Mouse (Mus musculus) urinary bladder, postnatal 36 days (tissue): Measurements from ENCODE around the gene Gm20683.
"Not testable (repeated sequence)": the region's sequence is repeated elsewhere in the genome, so short reads cannot be mapped to it uniquely, and the experiment has no call there.

ENCODE experiments used
- DNase-seq, 2 experiments: peaks; one replicate each; pipeline ENCODE4 v3.0.0; 2022; ENCODE audit warnings: low spot score in 2 of 2, mixed read lengths in 1 of 2

Gene Gm20683

GRCm38 (mm10) chr17:25874148-25874720 is 32.7 kb upstream of the Gm20683 start:
- DNase-seq: no peak

GRCm38 (mm10) chr17:25873405-25874147 is 32.0 kb upstream of the Gm20683 start:
- DNase-seq: no peak

GRCm38 (mm10) chr17:25872676-25873075 is 31.1 kb upstream of the Gm20683 start:
- DNase-seq: no peak

GRCm38 (mm10) chr17:25871566-25871965 is 30.0 kb upstream of the Gm20683 start:
- not testable (repeated sequence) for DNase-seq

GRCm38 (mm10) chr17:25869954-25870353 is 28.4 kb upstream of the Gm20683 start:
- DNase-seq: no peak

- DNase-seq: no peak
Observed at GRCm38 (mm10) chr17:25869498-25869897, 27.9 kb upstream of the Gm20683 start.

- peak; percentile 76 to 83 for DNase-seq
Observed at GRCm38 (mm10) chr17:25868601-25869191, 27.1 kb upstream of the Gm20683 start, which contains the start of gene Mcrip2. TSS of gene Mcrip2 (minus strand) at chr17:25868764.

- DNase-seq: peak in 1 of 2 experiments; percentile 64
Observed at GRCm38 (mm10) chr17:25867836-25868600, 26.5 kb upstream of the Gm20683 start.

- DNase-seq: no peak
Observed at GRCm38 (mm10) chr17:25867509-25867835, 25.9 kb upstream of the Gm20683 start.

- no peak for DNase-seq
Observed at GRCm38 (mm10) chr17:25866172-25866571, 24.6 kb upstream of the Gm20683 start.

GRCm38 (mm10) chr17:25865288-25865687 is 23.7 kb upstream of the Gm20683 start:
- DNase-seq: no peak

- no peak for DNase-seq
Observed at GRCm38 (mm10) chr17:25864311-25864710, 22.7 kb upstream of the Gm20683 start.

- no peak for DNase-seq
Observed at GRCm38 (mm10) chr17:25863681-25864080, 22.1 kb upstream of the Gm20683 start.

- DNase-seq: no peak
Observed at GRCm38 (mm10) chr17:25861704-25862612, 20.4 kb upstream of the Gm20683 start.

GRCm38 (mm10) chr17:25860832-25861703 is 19.5 kb upstream of the Gm20683 start, which contains the start of gene Wdr90:
TSS of gene Wdr90 (minus strand) at chr17:25861501.
- peak; percentile 84 to 89 for DNase-seq

GRCm38 (mm10) chr17:25860229-25860628 is 18.7 kb upstream of the Gm20683 start:
- DNase-seq: no peak

- peak; percentile 91 to 97 for DNase-seq
Observed at GRCm38 (mm10) chr17:25844396-25844901, 2.9 kb upstream of the Gm20683 start, which contains the start of gene Rhot2. TSS of gene Rhot2 (minus strand) at chr17:25844851.

GRCm38 (mm10) chr17:25843636-25844395 is 2.3 kb upstream of the Gm20683 start:
- no peak for DNase-seq

GRCm38 (mm10) chr17:25843122-25843521 is 1.6 kb upstream of the Gm20683 start:
- no peak for DNase-seq
